Mouse (Mus musculus): ENCODE measurements around the gene Map9. TPM values are rescaled to one million over a fixed set of nuclear protein-coding genes. Genes with fewer than 3 reads are reported as not detected.
A peak's percentile ranks its signal among the peaks of the same experiment; 100 is the strongest.
"Not testable (repeated sequence)": the region's sequence is repeated elsewhere in the genome, so short reads cannot be mapped to it uniquely, and the experiment has no call there.

Map9 gene
- total RNA-seq (2021), result 100 to 1,000 TPM in 1 of 2 experiments, 10 to 100 TPM in 1; 97.1 to 109 TPM
- long read RNA-seq, full-length matches to known transcripts, result 2 of 13 reads
- long read RNA-seq, partial matches to known transcripts, result 10 of 13 reads
- long read RNA-seq, other reads (novel, unspliced or antisense), result 1 of 13 reads

GRCm38 (mm10) chr3:82357797-82358524 is at the start of gene Map9:
Map9 (plus strand) TSS chr3:82358044.
- DNase-seq (ENCODE audit: low spot score in 2 of 2), result peak; percentile 94 to 95

- DNase-seq (ENCODE audit: low spot score in 2 of 2), result no peak
Measured at GRCm38 (mm10) chr3:82315728-82316127, 42.1 kb upstream of the Map9 start.

- DNase-seq (ENCODE audit: low spot score in 2 of 2), result not testable (repeated sequence)
Measured at GRCm38 (mm10) chr3:82326736-82327135, 31.1 kb upstream of the Map9 start.

- no peak for DNase-seq (ENCODE audit: low spot score in 2 of 2)
Measured at GRCm38 (mm10) chr3:82332067-82332466, 25.8 kb upstream of the Map9 start.

- DNase-seq (ENCODE audit: low spot score in 2 of 2), result no peak
Measured at GRCm38 (mm10) chr3:82332536-82332935, 25.3 kb upstream of the Map9 start.

- DNase-seq (ENCODE audit: low spot score in 2 of 2), result peak; percentile 75 to 76
Measured at GRCm38 (mm10) chr3:82333128-82333969, 24.5 kb upstream of the Map9 start.

GRCm38 (mm10) chr3:82340111-82340510 is 17.7 kb upstream of the Map9 start:
- no peak for DNase-seq (ENCODE audit: low spot score in 2 of 2)

GRCm38 (mm10) chr3:82348277-82348860 is 9.5 kb upstream of the Map9 start:
- DNase-seq (ENCODE audit: low spot score in 2 of 2), result no peak

GRCm38 (mm10) chr3:82350321-82350720 is 7.5 kb upstream of the Map9 start:
- DNase-seq (ENCODE audit: low spot score in 2 of 2), result no peak

- no peak for DNase-seq (ENCODE audit: low spot score in 2 of 2)
Measured at GRCm38 (mm10) chr3:82357340-82357739, 504 bp upstream of the Map9 start.

GRCm38 (mm10) chr3:82359036-82359435 is 1.2 kb downstream of the Map9 start:
- DNase-seq (ENCODE audit: low spot score in 2 of 2), result no peak

- no peak for DNase-seq (ENCODE audit: low spot score in 2 of 2)
Measured at GRCm38 (mm10) chr3:82362452-82362851, 4.6 kb downstream of the Map9 start.

GRCm38 (mm10) chr3:82364505-82364904 is 6.7 kb downstream of the Map9 start:
- no peak for DNase-seq (ENCODE audit: low spot score in 2 of 2)

GRCm38 (mm10) chr3:82364988-82365387 is 7.1 kb downstream of the Map9 start:
- DNase-seq (ENCODE audit: low spot score in 2 of 2), result peak in 1 of 2 experiments; percentile 40

- no peak for DNase-seq (ENCODE audit: low spot score in 2 of 2)
Measured at GRCm38 (mm10) chr3:82369063-82369860, 11.4 kb downstream of the Map9 start.

- no peak for DNase-seq (ENCODE audit: low spot score in 2 of 2)
Measured at GRCm38 (mm10) chr3:82370439-82371011, 12.7 kb downstream of the Map9 start.

GRCm38 (mm10) chr3:82376965-82377364 is 19.1 kb downstream of the Map9 start:
- no peak for DNase-seq (ENCODE audit: low spot score in 2 of 2)

GRCm38 (mm10) chr3:82382325-82382724 is 24.5 kb downstream of the Map9 start:
- DNase-seq (ENCODE audit: low spot score in 2 of 2), result no peak

- DNase-seq (ENCODE audit: low spot score in 2 of 2), result no peak
Measured at GRCm38 (mm10) chr3:82385091-82385490, 27.2 kb downstream of the Map9 start.

- no peak for DNase-seq (ENCODE audit: low spot score in 2 of 2)
Measured at GRCm38 (mm10) chr3:82405830-82406229, 48.0 kb downstream of the Map9 start.

All from layer of hippocampus, postnatal 10 days (tissue).